Mouse (Mus musculus) heart, adult 11 months (tissue): ENCODE data around the gene Fads2.

Source experiments
- DNase-seq: peaks from one replicate; pipeline ENCODE4 v3.0.0; 2022

Gene Fads2

DNA sequence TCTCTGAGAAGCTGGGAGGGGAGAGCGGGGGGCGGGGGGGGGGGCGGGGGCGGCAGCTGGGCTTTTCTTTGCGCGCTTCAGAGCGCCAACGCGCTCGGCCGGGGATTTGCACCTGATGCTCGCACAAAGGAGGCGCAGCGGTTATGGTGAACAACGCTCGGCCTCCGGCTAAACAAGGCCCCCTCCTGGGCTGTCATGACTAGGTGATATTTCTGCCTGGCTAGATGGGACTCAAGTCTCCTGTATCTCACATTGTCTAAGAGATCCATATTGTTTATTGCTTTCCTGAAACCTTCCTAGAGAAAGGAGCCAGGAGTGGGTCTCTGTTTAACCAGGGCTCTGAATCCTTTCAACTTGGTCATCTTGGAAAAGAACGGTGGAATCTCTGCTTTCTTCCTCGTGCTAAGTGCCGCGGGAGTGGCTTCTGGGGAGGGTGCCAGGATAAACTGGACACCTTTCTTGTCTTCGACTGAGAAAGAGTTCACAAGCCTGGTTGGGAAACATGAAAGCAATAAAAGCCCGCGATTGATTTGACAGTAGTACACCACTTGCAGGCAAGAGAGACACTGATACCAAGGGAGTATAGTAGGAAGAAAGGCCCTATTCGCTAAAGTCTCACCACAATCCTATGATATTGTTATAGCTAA is 631 bp upstream of the Fads2 start:
- DNase-seq: no peak

- peak; percentile 98 for DNase-seq
These were observed 895 bp downstream of the Fads2 start for GRCm38 (mm10) chr19:10100631-10101071.

GRCm38 (mm10) chr19:10097826-10098225 is 3.7 kb downstream of the Fads2 start:
- DNase-seq: no peak

DNA sequence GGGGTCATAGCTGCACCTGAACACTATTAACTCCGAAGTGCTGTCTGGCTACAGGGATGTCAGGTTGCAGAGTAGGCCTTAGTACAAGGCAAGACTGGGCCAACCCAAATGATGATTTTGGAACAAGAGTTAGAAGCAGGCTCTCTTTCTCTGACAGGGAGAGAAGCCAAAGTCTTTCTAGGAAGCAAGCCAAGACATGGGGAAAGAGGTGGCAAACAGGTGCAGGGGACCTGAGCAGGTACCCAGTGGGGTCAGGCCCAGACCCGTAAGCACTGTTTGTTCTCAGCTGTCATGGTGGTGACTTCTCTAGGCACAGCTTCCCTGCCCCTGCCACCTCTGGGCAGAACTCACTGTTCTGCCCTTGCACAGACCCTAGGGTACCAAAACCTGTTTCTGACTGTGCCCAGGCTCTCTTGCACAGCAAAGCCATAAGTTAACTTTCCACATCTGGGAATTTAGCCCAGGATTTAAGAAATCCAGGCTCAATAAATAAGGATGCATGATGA is 5.1 kb downstream of the Fads2 start:
- DNase-seq: no peak

DNA sequence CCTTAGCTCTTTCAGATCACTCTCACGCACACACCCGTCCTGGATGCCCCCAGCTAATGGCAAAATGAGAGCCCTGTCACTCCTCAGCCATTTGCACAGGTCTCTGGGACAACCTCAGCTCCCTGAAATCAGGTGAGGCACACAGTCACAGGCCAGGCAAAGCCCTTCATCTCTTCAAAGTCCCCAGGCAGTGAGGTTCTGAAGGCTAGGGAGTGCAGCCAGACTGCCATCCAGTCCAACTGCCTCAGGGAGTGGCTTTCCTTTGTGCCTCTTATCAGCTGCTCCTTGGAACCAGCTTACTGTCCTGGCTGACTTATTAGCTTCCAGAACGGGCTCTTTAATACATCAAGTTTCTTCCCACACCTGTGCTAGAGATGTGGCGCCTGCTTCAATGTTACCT is 6.9 kb downstream of the Fads2 start:
- DNase-seq: no peak

GRCm38 (mm10) chr19:10093829-10094228 is 7.7 kb downstream of the Fads2 start:
- no peak for DNase-seq

- DNase-seq: no peak
These were observed 14.6 kb downstream of the Fads2 start for GRCm38 (mm10) chr19:10086976-10087375.

- peak; percentile 94 for DNase-seq
These were observed 16.1 kb downstream of the Fads2 start for GRCm38 (mm10) chr19:10085454-10085853.

- DNase-seq: peak; percentile 94
These were observed 19.4 kb downstream of the Fads2 start for GRCm38 (mm10) chr19:10082105-10082504.

GRCm38 (mm10) chr19:10080384-10080783 is 21.2 kb downstream of the Fads2 start:
- DNase-seq: no peak

- DNase-seq: no peak
These were observed 23.2 kb downstream of the Fads2 start for GRCm38 (mm10) chr19:10078392-10078791.

GRCm38 (mm10) chr19:10073145-10073544 is 28.4 kb downstream of the Fads2 start:
- no peak for DNase-seq

- peak; percentile 85 for DNase-seq
These were observed 29.7 kb downstream of the Fads2 start for GRCm38 (mm10) chr19:10071892-10072291.

- DNase-seq: peak; percentile 86
These were observed 30.4 kb downstream of the Fads2 start for GRCm38 (mm10) chr19:10071166-10071565.

DNA sequence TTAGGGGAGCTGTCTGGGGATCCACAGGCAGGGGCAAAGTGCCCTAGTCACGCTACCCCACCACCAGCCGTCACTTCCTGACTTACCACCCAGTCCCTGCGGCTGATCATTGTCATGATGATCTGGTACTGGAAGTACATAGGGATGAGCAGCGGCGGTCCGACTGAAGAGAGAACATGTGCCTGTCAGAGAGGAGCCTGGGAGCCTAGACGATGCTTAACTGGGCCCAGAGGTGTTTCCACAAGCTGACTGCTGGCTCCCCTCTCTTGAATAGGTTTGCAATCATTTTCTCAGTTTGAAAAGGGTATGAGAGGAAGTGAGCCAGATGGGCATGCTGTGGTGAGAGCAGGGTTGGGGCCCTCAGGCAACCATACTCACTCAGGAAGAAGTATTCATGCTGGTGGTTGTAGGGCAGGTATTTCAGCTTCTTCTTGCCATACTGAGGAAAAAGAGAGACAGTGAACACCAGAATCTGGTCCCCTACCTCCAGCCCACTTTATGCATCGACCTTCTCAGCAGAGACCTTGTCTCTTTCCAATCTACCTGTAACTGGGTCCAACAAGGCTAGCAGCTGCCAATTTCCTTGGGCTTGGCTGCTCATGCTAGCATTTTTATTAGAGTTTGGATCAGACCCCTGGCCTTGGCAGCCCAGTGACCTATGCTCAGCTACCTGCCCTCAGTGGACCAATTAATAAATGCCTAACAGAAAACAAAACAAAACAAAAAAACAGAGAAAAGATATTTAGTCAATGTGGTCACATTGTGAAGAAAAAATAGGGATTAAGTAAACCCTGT is 31.2 kb downstream of the Fads2 start:
- DNase-seq: peak; percentile 88

GRCm38 (mm10) chr19:10067701-10068100 is 33.8 kb downstream of the Fads2 start:
- peak; percentile 84 for DNase-seq

DNA sequence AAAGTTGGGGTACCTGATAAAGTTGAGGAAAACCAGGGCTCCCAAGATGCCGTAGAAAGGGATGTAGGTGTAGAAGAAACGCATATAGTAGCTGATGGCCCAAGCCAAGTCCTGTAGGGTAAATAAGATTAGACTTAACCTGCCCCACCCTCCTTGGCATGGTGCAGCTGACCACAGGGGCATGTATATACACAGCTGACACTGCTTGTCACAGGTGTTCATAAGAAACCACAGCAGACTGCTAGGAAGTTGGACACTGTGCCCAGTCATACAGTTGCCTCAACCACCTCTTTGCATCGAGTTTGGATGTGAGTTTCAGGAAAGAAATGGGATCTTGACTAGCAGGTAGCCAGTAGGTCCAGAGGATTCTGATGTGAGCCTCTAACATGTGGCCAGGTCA is 35.0 kb downstream of the Fads2 start:
- DNase-seq: no peak

DNA sequence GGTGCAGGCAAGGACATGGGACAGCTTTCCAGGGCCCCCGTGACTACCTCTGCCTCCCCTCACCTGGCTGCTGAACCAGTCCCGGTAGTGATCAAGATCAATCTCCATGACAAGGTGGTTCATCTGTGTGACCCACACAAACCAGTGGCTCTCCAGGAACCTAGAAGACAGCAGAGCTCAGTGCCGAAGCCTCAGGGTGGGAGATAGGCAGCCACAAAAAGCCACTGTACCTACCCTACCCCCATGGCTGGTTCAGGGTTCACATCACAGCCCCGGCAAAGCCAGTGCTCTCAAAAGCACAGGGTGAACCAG is 35.4 kb downstream of the Fads2 start:
- peak; percentile 92 for DNase-seq

GRCm38 (mm10) chr19:10065465-10066188 is 35.9 kb downstream of the Fads2 start:
- DNase-seq: peak; percentile 85

GRCm38 (mm10) chr19:10064173-10065012 is 37.2 kb downstream of the Fads2 start:
- no peak for DNase-seq

- no peak for DNase-seq
These were observed 38.7 kb downstream of the Fads2 start for GRCm38 (mm10) chr19:10062862-10063261.

DNA sequence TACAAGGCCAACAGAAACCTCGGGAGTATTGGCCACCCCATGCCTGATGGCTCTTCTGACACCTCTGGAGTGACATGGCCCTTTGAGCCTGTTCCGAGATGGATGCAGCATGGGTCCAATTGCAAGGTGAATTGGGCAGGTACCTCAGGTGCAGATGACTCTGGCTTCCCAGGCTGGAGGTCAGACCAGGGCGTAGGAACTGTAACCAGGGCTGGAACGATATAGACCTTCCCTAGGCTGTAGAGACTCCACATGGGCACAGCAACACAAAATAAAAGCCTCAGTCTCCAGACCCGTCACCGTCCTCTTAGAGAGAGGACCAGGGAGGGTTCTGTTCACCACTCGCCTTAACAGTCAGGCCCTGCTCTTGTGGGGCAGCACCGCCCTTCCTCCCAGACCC is 39.3 kb downstream of the Fads2 start:
- no peak for DNase-seq

DNA sequence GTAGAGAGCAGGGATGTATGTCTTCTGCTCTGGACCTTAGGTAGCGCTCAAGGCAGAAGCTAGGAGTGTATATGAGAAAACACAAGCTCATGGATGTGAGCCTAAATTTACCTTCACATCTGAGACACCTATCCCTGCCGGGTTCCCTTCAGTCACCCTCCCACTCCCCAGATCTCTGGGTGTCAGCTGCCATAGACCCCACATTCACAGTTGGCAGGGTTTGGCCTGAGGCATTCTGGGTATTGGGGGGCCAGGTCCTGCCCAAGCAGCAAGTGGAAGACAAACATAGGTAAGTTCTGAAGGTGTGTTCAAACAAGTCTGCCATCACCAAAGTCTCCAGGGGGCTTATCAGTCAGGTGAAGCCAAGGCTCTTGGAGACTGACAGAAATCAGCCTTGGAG is 39.9 kb downstream of the Fads2 start:
- DNase-seq: no peak
